Mouse (Mus musculus) cerebellum, postnatal 4 days (tissue): ENCODE measurements at regions not wholly inside any gene's neighbourhood (a gene's known extent, or its start where the extent isn't known, plus 50 kb on each side); places are given as distances from the start of the nearest gene placed in this dataset.
A peak's percentile ranks its signal among the peaks of the same experiment; 100 is the strongest.

Source experiments
- DNase-seq, 2 experiments: peaks; one replicate each; pipeline ENCODE4 v3.0.0; 2022; ENCODE audit warnings: low spot score in 2 of 2, mixed read lengths in 1 of 2

- no peak for DNase-seq
Observed at GRCm38 (mm10) chr1:92731353-92732282, 83.0 kb upstream of the Otos start.

GRCm38 (mm10) chr1:92730576-92730975 is 81.9 kb upstream of the Otos start:
- peak in 1 of 2 experiments; percentile 38 for DNase-seq

- DNase-seq = no peak
Observed at GRCm38 (mm10) chr1:92727961-92728360, 79.3 kb upstream of the Otos start.

- DNase-seq = no peak
Observed at GRCm38 (mm10) chr1:92727371-92727770, 78.7 kb upstream of the Otos start.

GRCm38 (mm10) chr1:92726341-92726740 is 77.7 kb upstream of the Otos start:
- no peak for DNase-seq

- DNase-seq = no peak
Observed at GRCm38 (mm10) chr1:92724135-92724534, 75.5 kb upstream of the Otos start.

GRCm38 (mm10) chr1:92720567-92720966 is 71.9 kb upstream of the Otos start:
- DNase-seq = no peak

- no peak for DNase-seq
Observed at GRCm38 (mm10) chr1:92719864-92720263, 71.2 kb upstream of the Otos start.

GRCm38 (mm10) chr1:92718108-92718507 is 69.5 kb upstream of the Otos start:
- DNase-seq = no peak

GRCm38 (mm10) chr1:92714725-92715324 is 66.2 kb upstream of the Otos start:
- DNase-seq = no peak

- no peak for DNase-seq
Observed at GRCm38 (mm10) chr1:92712366-92712765, 63.7 kb upstream of the Otos start.

- DNase-seq = no peak
Observed at GRCm38 (mm10) chr1:92710321-92710839, 61.7 kb upstream of the Otos start.

- no peak for DNase-seq
Observed at GRCm38 (mm10) chr1:92709190-92709850, 60.7 kb upstream of the Otos start.

GRCm38 (mm10) chr1:92707917-92708897 is 59.6 kb upstream of the Otos start:
- no peak for DNase-seq

GRCm38 (mm10) chr1:92707441-92707840 is 58.8 kb upstream of the Otos start:
- no peak for DNase-seq

GRCm38 (mm10) chr1:92703903-92704302 is 55.3 kb upstream of the Otos start:
- no peak for DNase-seq

- DNase-seq = no peak
Observed at GRCm38 (mm10) chr1:92703270-92703669, 54.6 kb upstream of the Otos start.

- no peak for DNase-seq
Observed at GRCm38 (mm10) chr1:92700107-92700506, 51.5 kb upstream of the Otos start.

- DNase-seq = peak in 1 of 2 experiments; percentile 44
Observed at GRCm38 (mm10) chr1:92699697-92700096, 51.1 kb upstream of the Otos start.

GRCm38 (mm10) chr1:92699048-92699447 is 50.4 kb upstream of the Otos start:
- DNase-seq = peak in 1 of 2 experiments; percentile 58

GRCm38 (mm10) chr1:92698541-92698940 is 49.9 kb upstream of the Otos start:
- DNase-seq = no peak
